Mouse (Mus musculus): ENCODE measurements around the gene Vegfb. TPM values are rescaled to one million over a fixed set of nuclear protein-coding genes. Genes with fewer than 3 reads are reported as not detected.

The Vegfb gene
- polyA plus RNA-seq, 1 experiment = 48.1 TPM

DNA sequence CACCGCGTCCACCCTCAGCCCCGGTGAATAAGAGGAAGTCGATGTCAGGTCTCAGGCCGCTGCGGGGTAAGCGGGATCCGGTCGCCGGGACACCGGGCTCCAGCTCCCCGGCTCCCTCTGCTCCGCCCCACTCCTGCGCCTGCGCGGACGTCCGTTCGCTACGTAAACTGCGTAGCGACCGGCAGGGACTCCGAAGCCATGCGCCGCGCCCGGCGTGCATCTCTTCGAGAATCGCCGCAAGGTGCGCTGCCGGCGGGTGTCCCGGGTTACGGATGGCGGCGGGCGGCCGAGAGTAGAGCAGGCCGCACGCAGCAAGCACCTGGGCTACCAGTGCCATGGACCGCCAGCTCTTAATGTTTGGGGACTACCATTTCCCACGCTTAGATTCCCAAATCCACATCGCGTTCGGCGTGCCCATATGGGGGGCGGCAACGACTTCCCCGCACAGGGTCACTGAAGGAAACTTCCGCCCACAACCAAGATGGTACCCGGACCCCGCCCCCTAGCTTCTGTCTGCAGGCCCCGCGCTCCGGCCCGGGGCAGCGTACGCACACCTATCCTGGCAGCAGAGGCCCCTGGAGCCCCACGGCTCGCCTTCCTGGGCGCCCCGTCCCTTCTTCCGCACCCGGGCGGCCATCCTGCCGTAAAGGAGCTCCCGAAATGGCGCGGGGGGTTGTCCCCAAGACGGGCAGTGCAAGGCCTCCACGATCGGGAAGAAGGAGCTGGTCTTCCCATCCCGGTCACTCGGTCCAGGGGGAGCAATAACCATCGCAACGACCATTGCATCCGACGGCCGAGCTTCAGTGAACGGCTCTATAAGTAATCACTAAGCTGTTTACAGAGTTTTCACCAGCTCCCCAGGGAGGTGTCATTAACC, 45.8 kb downstream of the Vegfb start, which contains the start of gene Bad:
TSS of gene Bad (plus strand) at position 490 of the 877 bp plus-strand sequence.
- DNase-seq (ENCODE audit: low spot score) = peak; percentile 98

DNA sequence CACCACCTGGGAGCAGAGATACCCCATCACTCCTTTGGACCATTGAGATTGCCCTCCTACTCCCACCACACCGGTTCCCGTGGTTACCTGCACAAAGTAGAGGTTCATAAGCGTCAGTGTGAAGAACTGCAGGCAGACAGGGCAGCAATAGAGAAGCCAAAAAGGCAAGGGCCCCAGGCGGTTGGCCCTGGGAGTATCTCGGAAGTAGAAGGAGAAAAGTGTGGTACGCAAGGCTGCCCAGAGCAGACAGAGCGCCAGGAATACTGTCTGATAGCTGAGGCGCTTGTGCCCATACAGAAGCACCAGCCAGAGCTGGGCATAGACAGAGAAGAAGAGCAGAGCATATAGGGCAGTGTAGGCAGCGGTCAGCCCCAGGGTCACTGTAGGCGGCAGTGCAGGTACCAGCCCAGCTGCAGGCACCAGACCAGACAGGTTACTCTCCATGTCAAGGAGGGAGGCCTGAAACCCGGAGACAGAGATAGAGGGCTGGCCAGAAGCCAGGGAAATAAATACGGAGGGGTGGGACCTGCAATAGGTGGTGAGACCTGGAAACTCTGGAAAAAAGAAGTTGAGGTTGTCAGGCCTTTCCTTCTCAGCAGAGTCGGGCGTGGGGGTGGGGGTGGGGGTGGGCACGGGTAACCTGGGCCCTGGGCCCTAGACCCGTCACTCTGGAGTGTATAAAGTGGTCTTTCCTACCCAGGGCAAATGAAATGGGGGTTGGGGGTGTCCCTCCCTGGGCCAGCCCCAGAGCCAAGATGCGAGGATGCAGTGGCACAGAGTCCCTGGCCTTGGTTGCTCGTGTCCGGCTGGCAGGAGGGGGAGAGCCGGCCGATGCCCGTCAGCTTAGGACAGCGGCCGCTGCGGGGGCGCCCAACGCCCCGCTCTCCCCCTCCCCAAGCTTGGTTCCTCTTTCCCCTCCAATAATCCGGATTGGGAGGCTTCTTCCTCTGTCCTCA, 46.8 kb downstream of the Vegfb start:
- DNase-seq (ENCODE audit: low spot score) = no peak

DNA sequence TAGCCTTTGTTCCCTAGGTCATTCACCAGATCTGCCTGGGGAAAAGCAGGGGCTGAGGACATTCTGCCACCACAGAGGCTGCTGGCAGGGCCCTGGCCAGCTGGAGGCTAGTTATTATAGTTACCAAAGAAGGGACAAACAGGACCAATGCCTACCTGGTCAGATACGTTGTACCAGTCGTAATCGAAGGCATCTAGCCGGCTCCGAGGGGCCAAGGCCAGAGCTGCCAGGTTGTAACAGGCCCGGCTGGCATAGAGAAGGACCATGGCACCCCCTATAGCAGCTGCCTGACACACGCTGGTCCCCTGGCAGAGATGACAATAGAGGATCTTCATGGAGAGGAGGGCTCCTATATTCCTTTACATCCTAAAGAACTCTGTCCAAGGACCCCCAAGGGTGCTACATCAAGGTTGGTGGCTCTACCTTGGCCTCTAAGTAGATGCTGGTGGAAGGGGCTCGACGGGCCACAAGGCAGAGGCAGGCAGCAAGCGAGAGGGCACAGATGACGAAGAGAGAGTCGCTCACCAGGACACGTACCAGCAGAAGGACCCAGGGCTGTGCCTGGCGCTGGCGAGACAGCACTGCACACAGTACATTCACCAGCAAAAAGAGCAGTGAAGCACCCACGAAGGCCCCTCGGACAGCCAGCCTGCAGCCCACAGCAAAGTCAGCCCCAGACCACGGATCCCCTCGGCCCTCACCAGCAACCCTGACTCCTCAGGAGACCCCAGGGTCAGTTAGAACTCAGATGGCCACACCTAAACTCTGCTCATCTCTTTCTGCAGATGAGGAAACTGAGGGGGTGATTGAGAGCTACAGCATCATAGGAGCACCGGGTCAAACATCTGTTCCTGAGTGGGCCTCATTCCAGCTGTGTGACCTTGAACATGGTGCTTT, 48.1 kb downstream of the Vegfb start:
- DNase-seq (ENCODE audit: low spot score) = no peak

DNA sequence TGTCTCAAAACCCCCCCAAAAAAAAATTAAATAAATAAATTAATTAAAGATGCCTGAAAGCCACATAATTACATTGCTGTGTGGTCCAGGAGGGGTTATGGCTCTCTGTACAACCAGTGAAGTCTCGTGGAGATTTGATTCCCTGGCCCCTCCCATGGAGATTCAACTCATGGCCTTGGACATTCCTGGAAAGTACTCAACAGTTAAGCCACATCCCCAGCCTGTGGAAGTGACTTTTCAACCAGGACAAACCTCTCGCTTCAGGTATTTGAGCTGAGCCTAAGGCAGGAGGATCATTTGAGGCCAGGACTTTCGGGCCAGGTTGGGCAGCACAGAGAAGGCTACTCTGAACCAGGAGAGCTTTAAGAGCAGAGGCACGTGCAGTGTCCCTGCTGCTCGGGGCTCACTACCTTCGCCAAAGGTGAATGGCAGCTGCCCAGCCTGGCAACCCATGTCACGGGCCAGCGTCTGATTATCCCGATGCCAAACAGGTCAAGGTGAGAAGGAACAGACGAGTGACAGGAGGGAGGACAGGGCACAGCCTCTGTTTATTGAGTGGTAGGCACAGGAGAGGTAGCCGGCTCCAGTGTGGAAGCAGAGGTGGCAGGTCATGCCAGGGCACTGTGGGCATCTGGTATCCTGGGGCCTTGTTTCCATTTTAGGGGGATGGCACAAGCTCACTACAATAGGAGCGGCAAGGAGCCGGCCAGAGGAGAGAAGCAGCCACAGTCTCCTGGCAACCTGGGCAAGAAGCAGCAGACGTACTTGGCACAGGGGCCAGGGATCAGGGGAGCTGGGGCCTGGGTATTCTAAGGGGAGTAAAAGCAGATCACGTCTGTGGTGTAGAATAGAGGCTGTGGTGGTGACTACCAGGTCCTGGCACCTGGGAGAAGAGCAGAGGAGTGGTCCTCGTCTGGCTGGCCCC, 49.6 kb downstream of the Vegfb start:
- no peak for DNase-seq (ENCODE audit: low spot score)

DNA sequence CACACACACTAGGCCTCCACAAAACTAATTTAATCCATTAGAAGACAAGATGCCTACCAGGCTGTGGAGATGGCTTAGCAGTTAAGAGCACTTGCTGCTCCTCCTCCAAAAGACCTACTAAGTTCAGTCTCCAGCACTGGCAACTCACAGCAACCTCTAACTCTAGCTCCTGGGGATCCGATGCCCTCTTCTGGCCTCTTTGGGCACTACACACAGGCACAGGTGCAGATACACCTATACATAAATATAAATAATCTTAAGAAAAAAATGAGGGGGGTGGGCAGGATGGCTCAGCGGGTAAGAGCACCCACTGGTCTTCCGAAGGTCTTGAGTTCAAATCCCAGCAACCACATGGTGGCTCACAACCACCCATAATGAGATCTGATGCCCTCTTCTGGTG, 51.2 kb downstream of the Vegfb start:
- no peak for DNase-seq (ENCODE audit: low spot score)

DNA sequence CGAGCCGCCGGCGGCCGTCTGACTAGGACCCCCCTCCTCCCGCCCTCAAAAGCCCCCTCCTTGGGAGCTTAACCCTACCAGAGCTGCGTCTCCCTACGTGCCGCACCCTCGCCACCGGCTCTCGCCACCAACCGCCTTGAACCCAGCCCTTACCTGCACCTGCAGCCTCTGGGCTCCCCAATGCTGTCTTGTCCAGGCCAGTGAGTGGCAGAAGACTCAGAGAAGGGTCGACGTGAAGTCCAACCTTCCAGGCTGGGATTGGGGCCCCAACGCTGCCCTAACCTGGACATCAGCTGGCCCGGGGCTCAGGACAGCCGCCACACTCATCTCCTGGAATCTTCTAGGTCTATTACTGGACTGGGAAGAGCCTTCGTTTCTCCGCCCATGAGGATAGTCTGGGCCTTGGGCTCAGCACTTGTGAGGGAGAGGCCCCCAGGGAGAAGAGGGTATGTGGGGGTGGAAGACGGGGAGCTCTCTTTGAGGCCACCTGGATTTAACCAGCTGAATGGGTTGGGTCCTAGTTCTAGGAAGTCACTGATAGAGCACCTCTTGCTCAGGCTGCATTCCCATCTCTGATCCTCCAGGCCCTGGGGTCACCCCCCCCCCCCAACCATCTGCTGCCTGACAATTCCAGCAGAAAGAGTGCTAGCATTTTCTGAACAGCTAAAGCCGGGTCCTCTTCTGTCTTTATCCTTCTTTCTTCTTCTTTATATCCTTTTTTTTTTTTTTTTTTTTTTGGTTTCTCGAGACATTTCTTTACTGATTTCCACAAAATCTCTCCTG, 53.1 kb downstream of the Vegfb start, which contains the start of gene Kcnk4:
TSS of gene Kcnk4 (minus strand) at position 321 of the 783 bp plus-strand sequence.
- no peak for DNase-seq (ENCODE audit: low spot score)

DNA sequence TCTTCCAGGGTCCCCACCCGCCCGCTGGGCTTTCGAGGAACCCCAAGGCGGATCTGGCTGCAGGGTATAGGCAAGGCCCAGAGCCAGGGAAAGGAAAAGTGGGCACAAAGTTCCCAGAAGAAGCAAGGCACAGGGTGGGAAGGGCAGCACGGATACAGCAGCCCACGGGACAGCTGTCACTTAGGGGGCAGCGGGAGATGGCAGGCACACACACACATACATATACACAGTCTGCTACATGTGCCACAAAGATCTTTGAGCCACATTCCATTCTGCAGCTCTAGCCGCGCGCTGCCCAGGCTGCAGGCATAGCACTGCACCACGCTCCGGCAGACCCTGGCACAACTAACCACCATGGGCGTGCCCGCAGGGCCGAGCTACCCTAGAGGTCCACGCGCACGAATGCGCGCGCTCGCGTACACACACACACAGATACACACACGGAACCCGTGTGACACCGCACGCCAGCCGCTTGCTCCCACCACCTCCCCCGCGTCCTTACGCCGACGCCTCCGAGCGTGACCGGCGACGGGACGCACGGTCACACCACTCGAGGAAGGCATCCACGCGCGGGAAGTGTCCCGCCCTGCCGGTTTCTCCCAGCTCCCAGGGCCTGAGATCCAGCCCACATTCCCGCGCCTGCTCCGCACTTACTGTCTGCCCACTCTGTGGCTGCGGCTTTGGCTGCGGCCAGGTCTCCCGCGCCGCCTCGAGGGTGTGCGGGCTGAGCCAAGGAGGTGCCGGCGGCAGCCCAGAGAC, 53.8 kb downstream of the Vegfb start:
- DNase-seq (ENCODE audit: low spot score) = no peak

DNA sequence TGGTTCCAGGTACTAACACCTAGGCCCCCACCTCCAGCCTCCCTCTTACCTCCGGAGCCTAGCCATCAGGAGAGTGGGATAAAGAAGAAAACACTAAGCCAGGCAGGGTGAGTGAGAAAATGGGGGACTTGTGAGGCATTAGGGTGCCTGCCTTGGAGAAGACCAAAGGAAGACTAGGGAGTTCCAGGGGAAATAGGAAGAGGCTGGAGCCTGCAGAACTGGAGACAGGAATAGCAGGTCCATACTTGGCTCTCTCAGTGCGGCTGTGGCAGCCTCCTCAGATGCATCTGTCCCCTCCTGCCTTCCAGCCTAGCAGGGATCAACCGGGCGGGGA, 54.4 kb downstream of the Vegfb start:
- DNase-seq (ENCODE audit: low spot score) = no peak

Other genes starting within 250 kb of the Vegfb start
- 34.6 and 37.5 TPM in 2 replicates for gene Rps6ka4, start 147.0 kb downstream of the Vegfb start, polyA plus RNA-seq (2012; rRNA removed)
- 2.5 and 3.2 TPM in 2 replicates for gene Ccdc88b, start 129.4 kb downstream of the Vegfb start, polyA plus RNA-seq (2012; rRNA removed)
- 114 and 126 TPM in 2 replicates for gene Trmt112, start 78.0 kb downstream of the Vegfb start, polyA plus RNA-seq (2012; rRNA removed)
- 308 and 425 TPM in 2 replicates for gene Prdx5, start 77.5 kb downstream of the Vegfb start, polyA plus RNA-seq (2012; rRNA removed)
- gene Esrra, start 65.8 kb downstream of the Vegfb start, polyA plus RNA-seq (2012; rRNA removed) = 55.8 and 59.1 TPM in 2 replicates
- 3.6 and 4.1 TPM in 2 replicates for gene Catsperz, start 62.3 kb downstream of the Vegfb start, polyA plus RNA-seq (2012; rRNA removed)
- 1.6 and 1.8 TPM in 2 replicates for gene Kcnk4, start 53.1 kb downstream of the Vegfb start, polyA plus RNA-seq (2012; rRNA removed)
- gene Bad, start 45.8 kb downstream of the Vegfb start, polyA plus RNA-seq (2012; rRNA removed) = 67.2 and 75.9 TPM in 2 replicates
- 46.3 and 52.2 TPM in 2 replicates for gene Gpr137, start 45.2 kb downstream of the Vegfb start, polyA plus RNA-seq (2012; rRNA removed)
- gene Ppp1r14b, start 12.7 kb downstream of the Vegfb start, polyA plus RNA-seq (2012; rRNA removed) = 100 and 132 TPM in 2 replicates
- 83.5 and 88.1 TPM in 2 replicates for gene Plcb3, start 11.2 kb downstream of the Vegfb start, polyA plus RNA-seq (2012; rRNA removed)
- gene Fkbp2, start 7.2 kb downstream of the Vegfb start, polyA plus RNA-seq (2012; rRNA removed) = 83.0 and 89.1 TPM in 2 replicates
- gene Dnajc4, start 4.9 kb upstream of the Vegfb start, polyA plus RNA-seq (2012; rRNA removed) = 61.7 and 65.2 TPM in 2 replicates
- gene Nudt22, start 8.5 kb upstream of the Vegfb start, polyA plus RNA-seq (2012; rRNA removed) = 32.6 and 37.4 TPM in 2 replicates
- gene Trpt1, start 8.5 kb upstream of the Vegfb start, polyA plus RNA-seq (2012; rRNA removed) = 22.9 and 28.4 TPM in 2 replicates
- 13.9 and 15.7 TPM in 2 replicates for gene Fermt3, start 31.8 kb upstream of the Vegfb start, polyA plus RNA-seq (2012; rRNA removed)
- 82.9 and 85.9 TPM in 2 replicates for gene Stip1, start 52.3 kb upstream of the Vegfb start, polyA plus RNA-seq (2012; rRNA removed)
- 23.7 and 26.2 TPM in 2 replicates for gene Macrod1, start 69.2 kb upstream of the Vegfb start, polyA plus RNA-seq (2012; rRNA removed)
- 0.37 and 0.66 TPM in 2 replicates for gene Flrt1, start 118.1 kb upstream of the Vegfb start, polyA plus RNA-seq (2012; rRNA removed)
- 91.0 and 97.6 TPM in 2 replicates for gene Otub1, start 218.7 kb upstream of the Vegfb start, polyA plus RNA-seq (2012; rRNA removed)
- 508 and 528 TPM in 2 replicates for gene Cox8a, start 230.0 kb upstream of the Vegfb start, polyA plus RNA-seq (2012; rRNA removed)